Mouse (Mus musculus) kidney, postnatal 25 days (tissue): Measurements from ENCODE around the gene Bin2.
"Not testable (repeated sequence)": the region's sequence is repeated elsewhere in the genome, so short reads cannot be mapped to it uniquely, and the experiment has no call there.

ENCODE experiments used
- DNase-seq, 2 experiments: peaks; one replicate each; pipeline ENCODE4 v3.0.0; 2021; ENCODE audit warnings: mixed read lengths in 2 of 2

Gene Bin2

DNA sequence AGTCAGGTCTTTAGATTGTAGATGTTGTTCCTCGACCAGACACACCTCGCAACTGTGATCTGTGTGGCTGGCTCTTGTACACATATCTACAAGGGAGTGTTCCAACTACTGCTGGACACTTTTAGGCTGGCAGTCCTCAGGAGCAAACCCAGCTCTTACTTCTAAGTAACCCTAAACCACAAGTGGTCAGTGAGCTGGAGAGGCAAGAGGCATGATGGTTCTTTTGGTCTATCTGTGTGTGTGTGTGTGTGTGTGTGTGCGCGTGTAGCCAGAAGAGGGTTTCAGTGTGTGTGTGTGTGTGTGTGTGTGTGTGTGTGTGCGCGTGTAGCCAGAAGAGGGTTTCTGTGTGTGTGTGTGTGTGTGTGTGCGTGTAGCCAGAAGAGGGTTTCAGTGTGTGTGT, 26.9 kb downstream of the Bin2 start:
- DNase-seq, result no peak

DNA sequence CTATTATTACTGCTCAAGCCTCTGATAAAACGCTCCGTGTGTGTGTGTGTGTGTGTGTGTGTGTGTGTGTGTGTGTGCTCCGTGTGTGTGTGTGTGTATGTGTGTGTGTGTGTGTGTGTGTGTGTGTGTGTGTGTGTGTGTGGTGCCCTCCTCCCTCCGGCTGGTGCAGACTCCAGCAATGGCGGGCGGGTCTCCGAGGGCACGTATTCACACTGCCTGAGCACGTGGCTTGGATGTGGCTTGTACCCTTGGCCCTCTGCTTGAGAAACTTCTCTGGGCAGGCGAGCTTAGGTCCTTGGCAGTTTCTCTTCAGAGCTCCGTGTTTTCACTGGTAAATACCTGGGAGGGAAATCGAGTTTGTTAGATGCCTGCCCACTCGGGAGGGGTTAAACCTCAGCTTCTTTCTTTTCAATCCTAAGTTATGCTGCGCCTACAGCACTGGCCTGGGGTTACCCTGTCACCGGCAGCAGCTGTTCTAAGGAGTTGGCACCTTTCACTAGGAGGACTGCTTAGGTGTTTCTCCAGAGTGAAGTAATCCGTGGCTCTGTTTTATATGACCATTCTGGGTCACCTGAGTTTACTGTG, 28.0 kb downstream of the Bin2 start:
- peak; percentile 36 to 71 for DNase-seq

DNA sequence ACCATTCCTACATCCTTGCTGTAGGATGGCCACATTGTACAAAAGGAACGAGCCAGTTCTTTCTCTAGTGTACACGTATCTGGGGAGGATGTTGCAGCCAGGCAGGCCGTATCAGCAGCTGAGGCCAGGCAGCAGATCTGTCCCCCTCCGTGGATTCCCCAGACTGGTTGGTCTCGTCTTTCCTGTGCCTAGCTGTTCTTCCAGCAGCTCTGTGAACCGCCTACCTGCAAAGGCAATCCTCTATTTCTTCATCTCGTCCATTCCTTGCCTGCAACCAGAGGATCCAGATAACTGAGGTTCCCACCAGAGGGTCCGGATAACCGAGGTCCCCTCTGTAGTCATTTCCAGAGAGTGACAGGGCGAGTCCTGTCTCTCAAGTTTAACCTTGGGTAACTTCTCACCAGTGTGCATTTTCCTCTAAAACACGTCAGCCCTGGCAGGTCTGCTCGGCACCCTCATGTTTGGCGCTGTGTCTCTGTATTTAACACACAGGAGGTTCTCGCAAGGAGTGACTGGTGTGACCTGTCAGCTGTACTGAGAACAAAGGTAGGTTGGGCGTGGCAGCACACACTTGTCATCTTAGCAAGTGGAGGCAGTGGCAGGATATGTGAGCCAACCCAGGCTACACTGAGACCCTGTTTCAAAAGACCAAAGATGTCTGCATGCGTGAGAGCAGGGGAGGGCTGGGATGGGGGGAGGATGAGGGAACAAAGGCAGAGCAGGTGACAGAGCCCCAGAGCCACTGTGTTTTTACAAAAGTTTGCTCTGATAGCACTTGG, 29.2 kb downstream of the Bin2 start:
- no peak for DNase-seq

DNA sequence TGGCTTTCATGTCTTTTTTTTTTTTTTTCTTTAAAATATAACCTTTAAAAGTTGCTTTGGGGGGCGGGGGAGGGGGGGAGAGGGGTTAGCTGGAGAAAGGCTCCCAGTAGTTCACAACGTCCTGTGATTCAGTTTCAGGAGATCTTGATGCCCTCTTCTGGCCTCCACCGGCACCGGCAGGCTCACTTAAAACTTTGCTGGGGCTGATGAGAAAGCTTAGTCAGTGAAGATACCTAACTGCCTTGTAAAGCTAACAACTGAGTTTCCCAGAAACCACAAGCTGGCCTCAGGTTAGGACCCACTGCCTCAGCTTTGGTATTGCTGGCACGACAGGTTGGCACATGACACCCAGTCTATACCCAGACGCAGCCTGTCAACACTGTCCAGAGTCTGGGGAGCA, 31.7 kb downstream of the Bin2 start:
- DNase-seq, result peak; percentile 60 to 71

DNA sequence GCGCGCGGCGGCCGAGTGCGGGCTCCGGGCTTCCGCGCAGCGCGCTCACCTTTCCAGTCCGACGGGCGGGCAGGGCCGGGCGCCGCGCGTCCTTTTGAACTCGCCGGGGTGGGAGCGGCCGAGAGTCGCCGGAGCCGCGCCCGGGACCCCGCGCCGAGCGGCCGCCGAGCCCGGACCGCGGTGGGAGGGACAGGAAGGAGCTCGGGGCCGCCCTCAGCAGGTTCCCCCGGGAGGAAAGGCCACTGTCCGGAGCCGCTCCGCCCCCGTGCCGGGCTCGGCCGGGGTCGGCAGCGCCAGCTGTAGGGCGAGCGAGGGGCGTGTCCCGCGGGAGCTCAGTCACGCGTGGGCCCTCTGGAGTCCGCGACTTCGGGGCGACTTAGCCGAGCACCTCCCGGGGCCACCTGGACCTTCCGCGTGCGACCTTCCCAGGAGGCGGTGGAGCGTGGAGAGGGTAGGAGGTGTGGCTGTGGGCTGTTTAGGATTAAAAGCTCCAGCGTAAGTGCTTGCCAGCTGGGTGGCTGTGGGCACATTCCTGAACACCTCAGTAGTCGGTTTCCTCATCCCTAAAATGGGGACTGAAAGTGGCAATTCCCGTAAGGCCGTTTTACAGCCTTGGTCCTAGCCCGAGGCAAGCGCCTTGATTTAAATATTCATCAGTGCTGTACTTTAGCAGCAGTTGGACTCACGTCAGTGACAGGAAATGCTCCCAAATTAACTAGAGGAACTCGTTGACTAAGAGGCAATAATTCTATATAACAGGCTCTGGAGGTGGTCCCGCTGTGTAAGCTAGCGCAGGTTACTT, 32.5 kb downstream of the Bin2 start, which contains the start of gene Smagp:
Gene Smagp, minus strand, starts transcription at position 241 of the 802 bp plus-strand sequence.
- DNase-seq, result peak; percentile 81 to 94

DNA sequence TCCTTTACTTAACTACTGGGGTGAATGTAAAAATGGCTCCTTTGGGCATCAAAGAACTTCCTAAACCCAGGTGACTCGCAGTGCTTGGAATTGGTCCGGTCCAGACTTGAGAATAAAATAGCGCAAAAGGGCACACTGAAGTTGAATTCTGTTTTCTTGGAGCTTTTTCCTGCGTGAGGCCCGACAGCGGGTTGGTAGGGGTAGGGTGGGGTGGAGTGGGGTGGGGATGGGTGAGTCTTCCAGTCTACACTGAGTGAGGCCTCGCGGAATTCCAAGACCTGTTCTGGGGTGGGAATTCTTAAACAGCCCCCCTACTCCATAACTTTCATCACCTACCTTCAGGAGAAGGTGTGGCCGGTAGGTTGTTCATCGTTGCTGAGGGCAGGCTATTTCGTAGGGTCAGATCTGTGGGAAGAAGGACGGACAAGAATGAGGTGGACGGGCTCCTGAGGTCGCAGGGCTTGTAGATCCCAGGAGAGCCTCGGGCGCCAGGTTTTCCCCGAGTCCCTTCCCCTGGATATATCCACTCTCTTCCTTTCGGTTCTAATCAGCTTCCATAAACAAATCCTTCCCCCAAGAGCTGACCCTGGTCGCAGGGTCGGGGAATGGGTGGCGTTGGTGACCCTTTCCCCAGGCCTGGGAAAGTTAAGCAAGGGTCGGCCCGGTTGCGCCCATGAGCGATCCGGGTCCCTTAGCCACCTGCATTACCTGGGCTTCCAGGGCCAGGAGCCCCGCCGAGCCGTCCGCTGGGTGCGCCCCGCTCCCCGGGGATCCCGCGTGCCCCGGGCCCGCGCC, 33.3 kb downstream of the Bin2 start:
- no peak for DNase-seq

DNA sequence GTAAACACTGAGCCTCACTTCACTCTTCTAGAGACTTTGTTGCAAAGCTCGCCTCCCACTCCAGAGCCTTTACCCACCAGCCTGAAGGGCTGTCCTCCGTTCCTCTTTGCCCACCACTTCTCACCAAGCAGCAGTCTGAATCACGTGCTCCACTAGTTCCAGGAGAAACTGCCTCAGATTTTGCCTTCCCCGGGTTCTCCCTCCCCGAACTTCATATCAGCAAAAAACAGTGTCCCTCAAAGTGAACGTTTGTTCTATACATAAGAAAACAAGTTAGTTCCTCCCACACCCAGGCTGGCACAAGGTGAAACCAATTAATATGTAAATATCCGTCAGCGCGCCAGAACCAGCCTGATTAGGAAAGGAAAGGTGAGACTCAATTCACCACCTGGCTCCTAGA, 34.1 kb downstream of the Bin2 start:
- DNase-seq, result no peak

DNA sequence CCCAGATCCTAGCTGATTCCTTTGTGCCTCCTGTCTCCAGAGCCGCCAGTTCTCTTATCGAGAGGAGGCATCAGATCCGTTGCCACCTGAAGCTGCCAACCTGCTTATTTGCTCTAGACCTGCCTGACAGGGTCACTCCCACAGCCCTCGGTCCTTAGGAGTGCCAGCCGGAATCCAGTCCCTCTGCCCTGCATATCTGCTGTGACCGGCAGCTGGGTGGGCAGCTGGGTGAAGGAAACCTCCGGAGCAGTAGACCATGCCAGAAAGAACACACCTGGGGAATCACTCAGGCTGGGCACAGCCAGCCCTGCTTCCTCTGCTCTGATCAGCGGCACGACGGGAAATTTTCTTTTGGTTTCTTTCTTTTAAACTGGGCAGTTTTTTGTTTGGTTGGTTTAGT, 36.0 kb downstream of the Bin2 start:
- peak; percentile 27 to 65 for DNase-seq

DNA sequence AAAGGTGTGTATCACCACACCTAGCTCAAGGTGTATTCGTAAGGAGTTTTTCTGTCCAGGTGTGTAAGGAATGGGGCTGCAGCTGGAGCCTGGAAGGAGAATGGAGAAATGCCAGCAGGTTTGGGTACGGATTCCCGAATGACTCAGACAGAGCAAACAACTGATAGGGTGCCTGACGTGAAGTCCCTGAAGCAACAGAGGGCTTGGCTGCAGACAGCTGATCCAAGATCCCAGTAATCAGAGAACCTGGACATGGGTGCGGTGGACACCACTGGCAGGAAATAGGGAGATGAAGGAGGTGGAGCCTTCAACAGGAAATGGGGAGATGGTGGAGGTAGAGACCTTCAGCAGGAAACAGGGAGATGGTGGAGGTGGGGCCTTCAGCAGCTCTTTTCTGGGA, 37.0 kb downstream of the Bin2 start:
- DNase-seq, result no peak

DNA sequence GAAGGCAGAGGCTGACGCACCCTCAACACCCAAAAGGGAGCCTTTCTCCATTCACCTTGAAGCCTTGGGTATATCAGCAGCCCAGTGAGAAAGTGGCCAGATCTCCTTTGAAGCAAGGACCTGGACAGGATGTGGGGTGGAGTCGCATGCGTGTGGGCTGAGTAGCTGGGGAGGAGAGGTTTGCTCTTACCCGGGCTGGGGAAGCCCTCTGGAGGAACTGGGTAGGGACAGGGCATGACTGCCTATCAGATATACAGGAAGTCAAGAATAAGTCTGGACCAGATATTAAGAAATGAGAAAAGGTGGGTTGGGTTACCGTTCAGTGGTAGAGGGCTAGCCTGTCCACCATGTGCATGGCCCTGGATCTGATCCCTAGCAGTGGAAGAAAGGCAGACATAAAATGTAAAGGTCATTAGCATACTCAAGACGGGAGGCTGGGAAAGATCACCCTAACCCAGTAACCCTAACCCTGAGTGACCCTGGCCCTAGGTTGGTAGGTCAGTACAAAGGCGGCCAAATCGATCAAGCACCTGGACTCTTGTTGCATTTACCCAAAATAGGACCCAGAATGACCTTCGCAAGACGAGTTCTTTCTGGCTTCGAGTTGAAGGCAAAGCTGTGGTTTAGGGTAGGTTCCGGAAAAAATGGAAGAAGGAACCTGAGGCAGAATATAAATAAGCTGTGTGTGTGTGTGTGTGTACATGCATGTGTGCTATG, 37.7 kb downstream of the Bin2 start:
- no peak for DNase-seq

DNA sequence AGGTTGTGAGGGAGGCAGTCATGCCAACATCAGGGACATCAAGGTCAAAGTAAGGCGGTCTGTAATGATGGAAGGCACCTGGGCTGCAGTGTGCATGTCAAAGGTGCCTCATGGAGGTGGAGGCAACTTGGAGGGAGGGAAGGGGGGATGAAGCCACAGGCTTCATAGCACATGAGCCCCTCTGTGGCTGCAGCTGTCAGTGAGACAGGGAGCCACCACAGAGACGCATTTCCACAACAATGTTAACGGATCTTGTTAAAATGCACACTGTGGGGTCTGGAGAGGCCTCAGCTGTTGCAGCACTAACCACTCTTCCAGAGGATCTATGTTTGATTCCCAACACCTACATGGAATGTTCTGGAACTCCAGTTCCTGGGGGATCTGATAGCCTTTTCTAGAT, 39.2 kb downstream of the Bin2 start:
- no peak for DNase-seq

DNA sequence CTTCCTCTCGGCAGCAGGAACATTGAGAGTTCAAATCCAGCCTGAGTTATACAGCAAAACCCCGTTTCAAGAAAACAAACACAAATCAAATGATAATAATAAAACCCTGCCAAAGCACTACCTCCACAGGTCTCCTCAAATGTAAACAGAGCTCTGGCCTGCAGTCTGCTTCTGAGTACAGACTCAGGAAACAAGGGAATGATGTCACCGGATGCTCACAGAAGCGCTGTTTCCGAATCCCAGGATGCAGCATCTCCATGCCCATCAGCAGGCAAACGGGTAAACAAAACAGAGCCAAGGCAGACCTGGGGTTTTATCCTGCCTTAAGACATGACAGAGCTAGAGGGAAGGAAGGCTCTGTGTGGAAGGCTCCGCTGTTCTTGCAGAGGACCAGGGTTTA, 40.6 kb downstream of the Bin2 start:
- DNase-seq, result peak in 1 of 2 experiments; percentile 59

DNA sequence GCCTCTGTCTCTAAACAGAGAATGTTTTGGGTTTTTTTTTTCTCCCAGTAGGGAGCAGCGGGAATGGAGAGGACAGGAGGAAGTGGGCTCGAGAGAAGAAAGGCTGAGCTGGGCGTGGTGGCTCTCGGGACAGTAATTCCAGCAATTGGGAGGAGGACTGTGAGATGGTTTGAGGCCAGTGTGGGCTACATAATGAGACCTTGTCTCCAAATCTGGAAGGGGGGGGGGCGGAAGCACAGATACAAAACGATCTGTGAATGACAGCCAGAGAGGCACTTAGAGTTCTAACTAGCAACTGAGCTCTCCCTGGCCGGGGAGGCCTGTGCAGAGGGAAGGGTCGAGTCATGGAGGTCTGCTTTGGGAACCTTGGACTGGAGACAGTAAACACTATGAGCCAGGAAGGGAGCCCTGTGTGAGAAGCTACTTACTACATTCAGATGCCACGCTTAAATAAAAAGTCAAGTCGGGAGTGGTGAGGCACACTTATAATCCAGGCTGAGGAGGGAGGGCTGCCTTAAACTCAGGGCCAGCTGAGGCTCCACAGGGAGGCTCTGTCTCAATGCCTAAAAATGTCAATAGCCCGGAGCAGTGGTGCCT, 41.5 kb downstream of the Bin2 start:
- DNase-seq, result no peak

DNA sequence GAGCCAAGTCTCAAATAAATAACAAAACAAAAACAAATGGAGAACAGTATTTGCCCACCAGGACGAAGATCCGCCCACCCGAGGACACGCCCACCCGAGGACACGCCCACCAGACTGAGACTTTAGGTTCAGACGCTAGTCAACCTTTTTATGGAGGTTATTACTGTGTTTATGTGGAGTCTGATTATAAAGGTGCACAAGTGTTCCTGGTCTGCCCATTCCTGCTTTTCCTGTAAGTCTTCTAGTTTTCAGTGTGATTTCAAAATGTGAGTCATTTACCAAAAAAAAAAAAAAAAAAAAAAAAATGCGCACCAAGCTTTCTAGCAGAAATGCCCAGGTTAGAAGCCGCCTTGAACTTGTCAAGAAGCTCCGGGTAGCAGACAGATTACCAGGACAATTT, 42.1 kb downstream of the Bin2 start:
- no peak for DNase-seq

DNA sequence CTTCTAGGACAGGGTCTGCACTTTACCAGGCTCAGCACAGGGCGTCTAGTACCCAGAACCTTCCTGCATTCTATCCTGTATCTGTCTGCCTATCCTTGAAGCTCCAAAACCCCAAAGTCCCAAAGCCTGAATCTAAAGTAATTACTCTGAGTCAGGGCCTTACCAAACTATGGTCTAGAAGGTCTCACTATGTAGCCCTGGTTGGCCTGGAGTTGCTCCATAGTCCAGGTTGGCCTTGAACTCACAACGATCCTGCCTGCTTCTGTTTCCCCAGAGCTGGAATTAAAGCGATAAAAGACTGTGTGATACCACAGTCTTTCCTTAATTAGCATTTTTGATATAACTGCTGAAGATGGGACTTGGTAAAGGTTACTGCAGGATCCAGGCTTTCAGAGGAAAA, 44.9 kb downstream of the Bin2 start:
- DNase-seq, result no peak

DNA sequence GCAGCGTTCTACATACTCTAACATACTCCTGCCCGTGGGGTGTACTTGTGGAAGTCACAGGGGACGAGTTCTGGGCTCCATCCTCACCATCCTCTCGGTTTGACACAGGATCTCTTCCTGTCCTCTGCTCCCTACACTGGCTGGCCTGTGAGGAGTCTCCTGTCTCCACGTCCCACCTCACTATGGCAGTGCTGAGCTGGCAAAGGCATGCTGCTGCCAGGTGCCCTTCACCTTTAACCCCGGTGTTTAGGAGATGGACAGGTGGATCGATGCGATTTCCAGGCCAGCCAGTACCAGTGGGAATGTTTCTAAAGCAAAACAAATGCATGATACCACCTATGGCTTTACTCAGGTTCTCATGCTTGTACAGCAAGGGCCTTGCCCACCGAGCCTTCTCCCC, 45.6 kb downstream of the Bin2 start:
- no peak for DNase-seq

DNA sequence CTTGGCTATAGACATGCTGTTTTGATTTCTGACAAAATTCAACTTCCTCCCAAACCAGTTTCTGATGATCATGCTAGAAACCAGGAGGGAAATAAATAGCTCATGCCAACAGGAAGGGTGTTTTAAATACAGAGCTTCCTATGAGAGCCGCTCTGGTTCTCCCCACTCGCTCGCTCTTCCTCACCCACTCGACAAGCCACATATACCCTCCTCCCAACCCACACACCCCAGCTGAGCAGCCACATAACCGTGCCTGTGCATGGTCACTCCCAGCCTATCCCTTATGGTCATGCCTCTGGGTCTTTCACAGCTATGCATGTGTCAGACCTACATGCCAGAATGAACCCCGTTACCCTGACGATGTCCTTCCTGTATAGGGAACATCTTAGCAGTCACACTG, 47.2 kb downstream of the Bin2 start:
- no peak for DNase-seq

DNA sequence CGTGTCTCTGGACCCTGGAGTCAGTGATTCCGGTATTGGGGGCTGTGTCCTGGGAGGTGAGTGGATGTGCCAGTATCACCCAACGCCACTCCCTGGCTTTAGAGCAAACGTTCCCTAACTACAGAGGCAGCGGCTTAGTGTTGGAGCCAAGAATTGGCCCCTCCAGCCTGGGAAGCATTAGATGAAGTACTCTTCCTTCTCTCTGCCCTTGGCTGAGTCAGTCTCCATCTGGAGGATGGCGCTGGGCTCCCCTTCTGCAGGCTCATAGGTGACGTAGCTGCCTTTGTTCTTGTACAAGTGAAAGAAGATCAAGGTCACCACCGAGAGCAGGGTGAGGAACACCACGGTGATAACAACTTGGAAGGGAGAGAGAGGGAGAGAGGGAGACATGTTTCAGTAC, 47.7 kb downstream of the Bin2 start:
- not testable (repeated sequence) for DNase-seq

DNA sequence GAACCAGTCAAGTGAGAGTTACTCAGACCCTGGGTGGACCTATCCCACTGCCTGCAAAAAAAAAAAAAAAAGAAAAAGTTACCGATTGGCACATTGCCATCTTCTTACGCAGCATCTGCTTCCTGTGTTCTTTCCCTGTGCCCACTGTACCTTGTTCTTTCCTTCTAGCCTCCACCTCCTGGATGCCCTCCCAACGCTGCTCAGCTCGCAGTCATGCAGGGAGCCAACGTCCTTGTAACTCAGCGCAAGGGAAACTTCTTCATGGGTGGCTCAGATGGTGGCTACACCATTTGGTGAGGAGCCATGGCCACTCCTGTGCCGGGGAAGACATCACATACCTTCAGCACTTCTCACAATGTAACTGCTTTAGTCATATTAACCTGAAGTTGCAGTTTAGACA, 50.2 kb downstream of the Bin2 start:
- peak in 1 of 2 experiments; percentile 56 for DNase-seq

DNA sequence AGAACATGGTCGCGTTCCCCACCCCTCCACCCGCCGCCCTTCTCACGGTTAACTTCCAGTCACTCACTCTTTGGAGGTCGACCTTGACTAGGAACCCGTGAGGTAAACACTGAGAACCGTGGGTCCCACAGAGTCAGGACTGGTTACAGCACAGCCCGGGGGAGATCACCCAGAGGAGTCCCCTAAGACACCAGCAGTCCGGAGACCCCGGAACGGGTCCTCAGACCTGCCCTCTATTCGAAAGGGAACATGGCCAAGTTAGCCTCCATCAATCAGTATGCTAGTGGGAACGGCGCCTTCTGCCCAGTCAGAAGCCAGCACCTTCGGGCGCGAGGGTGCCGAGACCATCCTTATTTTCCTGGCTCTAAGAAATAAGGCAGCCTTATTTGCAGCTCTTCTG, 53.1 kb downstream of the Bin2 start:
- peak in 1 of 2 experiments; percentile 38 for DNase-seq

DNA sequence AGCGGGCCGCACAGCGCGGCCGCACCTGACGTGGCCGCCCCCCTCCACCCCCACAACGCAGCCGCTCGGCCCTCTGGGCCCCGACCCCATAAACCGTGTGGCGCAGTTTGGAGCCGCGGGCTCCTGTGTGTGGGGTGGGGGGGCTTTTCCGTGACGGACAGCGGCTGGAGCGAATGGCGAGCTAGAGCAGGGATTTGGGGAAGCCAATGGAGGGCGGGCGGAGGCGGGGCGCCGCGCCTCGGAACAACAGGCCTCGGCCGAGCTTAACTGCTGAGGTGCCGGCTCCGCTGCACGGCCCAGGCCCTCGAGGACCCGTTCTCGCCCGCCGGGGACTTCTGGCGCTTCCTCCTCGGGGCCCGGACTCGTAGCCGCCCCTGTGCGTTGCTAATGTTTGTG, 53.5 kb downstream of the Bin2 start:
- DNase-seq, result peak; percentile 96 to 97
